Comparison of ENCODE assay signal across 10 mouse cellular contexts in the genomic region with DNA sequence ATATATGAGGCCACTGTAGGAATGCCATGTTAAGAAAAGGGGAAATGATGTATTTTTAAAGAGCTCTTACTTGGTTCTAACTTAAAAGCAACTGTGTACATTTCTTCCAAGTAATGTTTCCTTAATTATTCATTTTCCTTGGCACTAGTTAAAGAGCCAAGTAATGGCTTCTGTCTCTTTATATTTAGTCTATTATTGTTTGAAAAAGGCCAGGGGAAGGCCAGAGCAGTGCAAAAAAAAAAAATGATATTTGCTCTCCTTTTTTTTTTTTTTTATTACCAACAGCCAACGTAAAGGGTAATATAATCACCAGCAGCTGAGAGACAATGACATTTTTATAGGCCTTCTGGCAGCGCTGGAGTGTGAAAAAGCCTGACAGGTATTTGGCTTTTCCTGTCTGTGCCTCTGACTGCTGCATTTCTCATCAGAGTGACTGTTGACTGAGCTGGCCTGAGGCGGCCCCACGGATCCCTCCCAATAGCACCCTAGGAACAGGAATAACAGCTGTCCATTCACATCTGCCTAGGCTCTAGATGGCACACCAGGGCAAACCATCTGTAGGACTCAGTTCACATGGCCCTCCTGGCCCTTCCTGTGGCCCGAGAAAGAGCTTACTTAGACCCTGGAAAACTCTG.
DNase-seq lines count a peak whose midpoint lies in the region; ATAC-seq lines count a peak whose summit lies in the region.
"Had no signal": no experiment of that assay in that cellular context is flagged by ENCODE, and none has a peak within 500 bp of the region (broad histone marks: within the 10 kb centered on the region; RNA-seq: fewer than 3 reads in every experiment).

No protein-coding gene starts in this region.

- no peaks in the 10 kb centered on the region for H3K36me3 ChIP-seq in hindbrain, embryonic 13.5 days
- no peaks in the 10 kb centered on the region for H3K36me3 ChIP-seq in hindbrain, embryonic 10.5 days
- H3K36me3 ChIP-seq in midbrain, embryonic 14.5 days (ENCODE audit: control insufficient read depth, insufficient read depth, low read length), result no peaks in the 10 kb centered on the region
- H3K36me3 ChIP-seq in midbrain, embryonic 10.5 days, result no peaks in the 10 kb centered on the region
- no peaks in the 10 kb centered on the region for H3K36me3 ChIP-seq in forebrain, embryonic 11.5 days (ENCODE audit: control insufficient read depth, insufficient read depth, low read length)
- H3K36me3 ChIP-seq: embryonic facial prominence, embryonic 15.5 days had no signal

- H3K9me3 ChIP-seq in hindbrain, embryonic 13.5 days, result no peaks in the 10 kb centered on the region
- no peaks in the 10 kb centered on the region for H3K9me3 ChIP-seq in hindbrain, embryonic 10.5 days
- H3K9me3 ChIP-seq in midbrain, embryonic 14.5 days (ENCODE audit: control insufficient read depth, low read length), result no peaks in the 10 kb centered on the region
- no peaks in the 10 kb centered on the region for H3K9me3 ChIP-seq in midbrain, embryonic 10.5 days (replicated peaks)
- no peaks in the 10 kb centered on the region for H3K9me3 ChIP-seq in forebrain, embryonic 11.5 days (ENCODE audit: control insufficient read depth, low read length)
- H3K9me3 ChIP-seq: embryonic facial prominence, embryonic 15.5 days had no signal

- no peak for ATAC-seq in hindbrain, embryonic 13.5 days (ENCODE audit: low FRiP score)
- ATAC-seq in midbrain, embryonic 14.5 days (ENCODE audit: low FRiP score, low TSS enrichment), result no peak
- no peak for ATAC-seq in forebrain, embryonic 11.5 days (replicated peaks; ENCODE audit: low FRiP score)

- H3K4me2 ChIP-seq in hindbrain, embryonic 13.5 days, result no peak overlapping the region
- H3K4me2 ChIP-seq in midbrain, embryonic 14.5 days (ENCODE audit: low read length), result no peak overlapping the region
- no peak overlapping the region for H3K4me2 ChIP-seq in forebrain, embryonic 11.5 days (ENCODE audit: low read depth, low read length, severe bottlenecking)
- H3K4me2 ChIP-seq: embryonic facial prominence, embryonic 15.5 days had no signal

- H3K9ac ChIP-seq in hindbrain, embryonic 13.5 days, result no peak overlapping the region
- H3K9ac ChIP-seq in midbrain, embryonic 14.5 days (replicated peaks; ENCODE audit: low read length), result no peak overlapping the region
- no peak overlapping the region for H3K9ac ChIP-seq in forebrain, embryonic 11.5 days (ENCODE audit: low read length)
- H3K9ac ChIP-seq: embryonic facial prominence, embryonic 15.5 days had no signal

- no peaks in the 10 kb centered on the region for H3K27me3 ChIP-seq in hindbrain, embryonic 13.5 days
- no peaks in the 10 kb centered on the region for H3K27me3 ChIP-seq in hindbrain, embryonic 10.5 days (ENCODE audit: insufficient read depth, poor library complexity, severe bottlenecking)
- no peaks in the 10 kb centered on the region for H3K27me3 ChIP-seq in midbrain, embryonic 14.5 days (ENCODE audit: control insufficient read depth, insufficient read depth, low read length)
- H3K27me3 ChIP-seq in midbrain, embryonic 10.5 days (ENCODE audit: low read depth, poor library complexity, severe bottlenecking), result peaks cover 9% of the 10 kb centered on the region; the same call in 1 of the 2 replicates
- H3K27me3 ChIP-seq in forebrain, embryonic 11.5 days (ENCODE audit: control insufficient read depth, insufficient read depth, low read length), result peaks cover 2% of the 10 kb centered on the region; the same call in 1 of the 2 replicates
- H3K27me3 ChIP-seq: embryonic facial prominence, embryonic 15.5 days had no signal

- WGBS in hindbrain, embryonic 13.5 days, result 41% methylated on average over 5 of the region's 5 CpGs
- 69% methylated on average over 5 of the region's 5 CpGs for WGBS in hindbrain, embryonic 10.5 days
- WGBS in midbrain, embryonic 14.5 days, result 59% methylated on average over 5 of the region's 5 CpGs
- 73% methylated on average over 5 of the region's 5 CpGs for WGBS in midbrain, embryonic 10.5 days
- WGBS in forebrain, embryonic 11.5 days, result 66% methylated on average over 5 of the region's 5 CpGs

- no peak overlapping the region for H3K4me3 ChIP-seq in hindbrain, embryonic 13.5 days
- no peak overlapping the region for H3K4me3 ChIP-seq in hindbrain, embryonic 10.5 days
- H3K4me3 ChIP-seq in midbrain, embryonic 14.5 days (replicated peaks; ENCODE audit: low read depth, low read length), result no peak overlapping the region
- H3K4me3 ChIP-seq in midbrain, embryonic 10.5 days, result no peak overlapping the region
- no peak overlapping the region for H3K4me3 ChIP-seq in forebrain, embryonic 11.5 days (ENCODE audit: low read depth, low read length)
- H3K4me3 ChIP-seq: embryonic facial prominence, embryonic 15.5 days had no signal

- DNase-seq in hindbrain, embryonic 10.5 days (ENCODE audit: low spot score), result no peak
- DNase-seq in midbrain, embryonic 14.5 days, result peak; percentile 25
- DNase-seq in midbrain, embryonic 10.5 days (ENCODE audit: low spot score), result no peak
- DNase-seq in forelimb bud, embryonic 11.5 days (ENCODE audit: low read depth, low spot score), result peak; percentile 81
- DNase-seq in mesoderm, embryonic 11.5 days (ENCODE audit: low read depth, low spot score), result peak; percentile 52
- no peak for DNase-seq in forebrain, embryonic 11.5 days (ENCODE audit: low spot score)
- no peak for DNase-seq in layer of hippocampus, adult 18-20 months (ENCODE audit: low spot score in 2 of 2)
- DNase-seq: kidney, postnatal 36 days had no signal

- H3K4me1 ChIP-seq in hindbrain, embryonic 13.5 days (replicated peaks), result peaks cover 26% of the 10 kb centered on the region
- peaks cover 8% of the 10 kb centered on the region; the same call in 1 of the 2 replicates for H3K4me1 ChIP-seq in hindbrain, embryonic 10.5 days (replicated peaks)
- peaks cover 16% of the 10 kb centered on the region for H3K4me1 ChIP-seq in midbrain, embryonic 14.5 days (ENCODE audit: control insufficient read depth, insufficient read depth, low read length)
- peaks cover 11% of the 10 kb centered on the region for H3K4me1 ChIP-seq in midbrain, embryonic 10.5 days
- H3K4me1 ChIP-seq in forebrain, embryonic 11.5 days (replicated peaks; ENCODE audit: control insufficient read depth, insufficient read depth, low read length), result 0 out of 2 replicates have a peak, but pooled peaks cover 3% of the 10 kb centered on the region

- peak overlapping the region; percentile 83 for H3K27ac ChIP-seq in hindbrain, embryonic 13.5 days
- no peak overlapping the region for H3K27ac ChIP-seq in hindbrain, embryonic 10.5 days
- peak overlapping the region; percentile 45 for H3K27ac ChIP-seq in midbrain, embryonic 14.5 days (replicated peaks; ENCODE audit: low read depth, low read length)
- no peak overlapping the region; the same call in 1 of the 2 replicates for H3K27ac ChIP-seq in midbrain, embryonic 10.5 days (replicated peaks)
- no peak overlapping the region for H3K27ac ChIP-seq in forebrain, embryonic 11.5 days (ENCODE audit: low read depth, low read length)
- H3K27ac ChIP-seq: embryonic facial prominence, embryonic 15.5 days had no signal

Comparison
In these comparisons a context has a peak if more than half of its experiments do, and no peak if none do; other contexts are left out.
1. H3K27ac ChIP-seq: peak in hindbrain, embryonic 13.5 days (single experiment) and midbrain, embryonic 14.5 days (single experiment); none in hindbrain, embryonic 10.5 days (single experiment), midbrain, embryonic 10.5 days (single experiment) and forebrain, embryonic 11.5 days (single experiment).
2. DNase-seq: peak in midbrain, embryonic 14.5 days (single experiment), forelimb bud, embryonic 11.5 days (single experiment) and mesoderm, embryonic 11.5 days (single experiment); none in hindbrain, embryonic 10.5 days (single experiment), midbrain, embryonic 10.5 days (single experiment), forebrain, embryonic 11.5 days (single experiment) and layer of hippocampus, adult 18-20 months (0 of 2).